16 mouse cellular contexts compared by ENCODE assay signal in genomic region chr16:18458661-18459060, GRCm38 (mm10). TPM values are rescaled to one million over a fixed set of nuclear protein-coding genes. Genes with fewer than 3 reads are reported as not detected.
DNase-seq lines count a peak whose midpoint lies in the region; ATAC-seq and TF ChIP-seq lines count a peak whose summit lies in the region.
"Had no signal": no experiment of that assay in that cellular context is flagged by ENCODE, and none has a peak within 500 bp of the region (broad histone marks: within the 10 kb centered on the region; RNA-seq: fewer than 3 reads in every experiment).

No protein-coding gene starts in this region.

- H3K4me2 ChIP-seq in heart, postnatal 0 days (ENCODE audit: low read depth, low read length), result no peak overlapping the region
- H3K4me2 ChIP-seq in midbrain, embryonic 14.5 days (ENCODE audit: low read length), result no peak overlapping the region
- H3K4me2 ChIP-seq in midbrain, embryonic 16.5 days (ENCODE audit: low read length), result no peak overlapping the region
- no peak overlapping the region for H3K4me2 ChIP-seq in embryonic facial prominence, embryonic 12.5 days (replicated peaks)
- 0 out of 2 replicates have a peak overlapping the region, but pooled peaks have one; percentile 24 for H3K4me2 ChIP-seq in liver, embryonic 15.5 days
- no peak overlapping the region for H3K4me2 ChIP-seq in kidney, embryonic 16.5 days (replicated peaks; ENCODE audit: low read depth, low read length)
- H3K4me2 ChIP-seq: limb, embryonic 15.5 days had no signal

- no peak for ATAC-seq in heart, postnatal 0 days (ENCODE audit: insufficient read depth, low read depth)
- ATAC-seq in midbrain, embryonic 14.5 days (ENCODE audit: low FRiP score, low TSS enrichment), result no peak
- no peak for ATAC-seq in midbrain, embryonic 16.5 days
- no peak for ATAC-seq in embryonic facial prominence, embryonic 12.5 days (ENCODE audit: insufficient number of reproducible peaks, insufficient read depth, low FRiP score, low TSS enrichment)
- no peak for ATAC-seq in liver, embryonic 15.5 days (ENCODE audit: insufficient read depth)
- no peak for ATAC-seq in kidney, embryonic 16.5 days (ENCODE audit: low FRiP score, low TSS enrichment)

- peaks cover 19% of the 10 kb centered on the region for H3K36me3 ChIP-seq in heart, postnatal 0 days (replicated peaks; ENCODE audit: control insufficient read depth, insufficient read depth, low read length)
- 0 out of 2 replicates have a peak, but pooled peaks cover 2% of the 10 kb centered on the region for H3K36me3 ChIP-seq in midbrain, embryonic 14.5 days (ENCODE audit: control insufficient read depth, insufficient read depth, low read length)
- peaks cover 2% of the 10 kb centered on the region; the same call in 1 of the 2 replicates for H3K36me3 ChIP-seq in midbrain, embryonic 16.5 days (ENCODE audit: control insufficient read depth, insufficient read depth, low read length)
- no peaks in the 10 kb centered on the region for H3K36me3 ChIP-seq in embryonic facial prominence, embryonic 12.5 days
- H3K36me3 ChIP-seq in liver, embryonic 15.5 days (replicated peaks), result peaks cover 100% of the 10 kb centered on the region
- H3K36me3 ChIP-seq in kidney, embryonic 16.5 days (ENCODE audit: insufficient read depth, low read length), result peaks cover 8% of the 10 kb centered on the region
- H3K36me3 ChIP-seq: limb, embryonic 15.5 days; midbrain, embryonic 15.5 days had no signal

- H3K4me3 ChIP-seq in heart, postnatal 0 days (ENCODE audit: low read depth, low read length), result no peak overlapping the region
- H3K4me3 ChIP-seq in midbrain, embryonic 14.5 days (replicated peaks; ENCODE audit: low read depth, low read length), result no peak overlapping the region
- H3K4me3 ChIP-seq in midbrain, embryonic 16.5 days (ENCODE audit: low read depth, low read length), result no peak overlapping the region
- no peak overlapping the region for H3K4me3 ChIP-seq in embryonic facial prominence, embryonic 12.5 days
- no peak overlapping the region for H3K4me3 ChIP-seq in liver, embryonic 15.5 days (replicated peaks)
- no peak overlapping the region for H3K4me3 ChIP-seq in kidney, embryonic 16.5 days (ENCODE audit: low read length)
- H3K4me3 ChIP-seq: limb, embryonic 15.5 days; midbrain, embryonic 15.5 days had no signal

- H3K9ac ChIP-seq in heart, postnatal 0 days (replicated peaks; ENCODE audit: low read depth, low read length), result no peak overlapping the region
- peak overlapping the region; percentile 24; the same call in 1 of the 2 replicates for H3K9ac ChIP-seq in midbrain, embryonic 14.5 days (replicated peaks; ENCODE audit: low read length)
- H3K9ac ChIP-seq in midbrain, embryonic 16.5 days (ENCODE audit: low read depth, low read length), result no peak overlapping the region
- H3K9ac ChIP-seq in embryonic facial prominence, embryonic 12.5 days, result no peak overlapping the region
- no peak overlapping the region for H3K9ac ChIP-seq in liver, embryonic 15.5 days
- H3K9ac ChIP-seq in kidney, embryonic 16.5 days (replicated peaks; ENCODE audit: low read length), result no peak overlapping the region
- H3K9ac ChIP-seq: limb, embryonic 15.5 days had no signal

- no peaks in the 10 kb centered on the region for H3K9me3 ChIP-seq in heart, postnatal 0 days (replicated peaks; ENCODE audit: control insufficient read depth, low read length)
- no peaks in the 10 kb centered on the region for H3K9me3 ChIP-seq in midbrain, embryonic 14.5 days (ENCODE audit: control insufficient read depth, low read length)
- no peaks in the 10 kb centered on the region for H3K9me3 ChIP-seq in midbrain, embryonic 16.5 days (replicated peaks; ENCODE audit: control insufficient read depth, low read length, poor library complexity, severe bottlenecking)
- H3K9me3 ChIP-seq in embryonic facial prominence, embryonic 12.5 days, result no peaks in the 10 kb centered on the region
- no peaks in the 10 kb centered on the region for H3K9me3 ChIP-seq in liver, embryonic 15.5 days (replicated peaks)
- no peaks in the 10 kb centered on the region for H3K9me3 ChIP-seq in kidney, embryonic 16.5 days (ENCODE audit: low read length)
- H3K9me3 ChIP-seq: limb, embryonic 15.5 days; midbrain, embryonic 15.5 days had no signal

- DNase-seq in heart, postnatal 0 days (ENCODE audit: low spot score), result no peak
- no peak for DNase-seq in heart, adult 8-10 months (ENCODE audit: low spot score)
- no peak for DNase-seq in midbrain, embryonic 14.5 days
- DNase-seq: adrenal gland, adult 8-10 months; cerebellum, adult 11 months; cerebellum, postnatal 25 days; gastrocnemius, postnatal 14 days; kidney, adult 18-20 months; kidney, postnatal 25 days; right cerebral cortex, adult 18-20 months had no signal

- H3K27me3 ChIP-seq in heart, postnatal 0 days (ENCODE audit: control insufficient read depth, insufficient read depth, low read length), result no peaks in the 10 kb centered on the region
- H3K27me3 ChIP-seq in midbrain, embryonic 14.5 days (ENCODE audit: control insufficient read depth, insufficient read depth, low read length), result no peaks in the 10 kb centered on the region
- no peaks in the 10 kb centered on the region for H3K27me3 ChIP-seq in midbrain, embryonic 16.5 days (ENCODE audit: control insufficient read depth, insufficient read depth, low read depth, low read length)
- no peaks in the 10 kb centered on the region for H3K27me3 ChIP-seq in embryonic facial prominence, embryonic 12.5 days
- no peaks in the 10 kb centered on the region for H3K27me3 ChIP-seq in liver, embryonic 15.5 days
- no peaks in the 10 kb centered on the region; the same call in 1 of the 2 replicates for H3K27me3 ChIP-seq in kidney, embryonic 16.5 days (ENCODE audit: insufficient read depth, low read length)
- H3K27me3 ChIP-seq: limb, embryonic 15.5 days; midbrain, embryonic 15.5 days had no signal

- H3K27ac ChIP-seq in heart, postnatal 0 days (ENCODE audit: low read depth), result peak overlapping the region; percentile 54; the same call in 1 of the 2 replicates
- no peak overlapping the region for H3K27ac ChIP-seq in midbrain, embryonic 14.5 days (replicated peaks; ENCODE audit: low read depth, low read length)
- no peak overlapping the region for H3K27ac ChIP-seq in midbrain, embryonic 16.5 days (ENCODE audit: low read length)
- 0 out of 2 replicates have a peak overlapping the region, but pooled peaks have one; percentile 51 for H3K27ac ChIP-seq in embryonic facial prominence, embryonic 12.5 days
- H3K27ac ChIP-seq in liver, embryonic 15.5 days (replicated peaks), result no peak overlapping the region
- no peak overlapping the region for H3K27ac ChIP-seq in kidney, embryonic 16.5 days (ENCODE audit: low read length)

- no peak for TF ChIP-seq EP300 in heart, postnatal 0 days (IDR thresholded peaks at IDR 0.05; ENCODE audit: low read depth)

- no peak for TF ChIP-seq CTCF in heart, postnatal 0 days (IDR thresholded peaks at IDR 0.05; ENCODE audit: low read depth)

- H3K4me1 ChIP-seq in heart, postnatal 0 days (ENCODE audit: control insufficient read depth, insufficient read depth), result peaks cover 9% of the 10 kb centered on the region; the same call in 1 of the 2 replicates
- H3K4me1 ChIP-seq in midbrain, embryonic 14.5 days (ENCODE audit: control insufficient read depth, insufficient read depth, low read length), result peaks cover 20% of the 10 kb centered on the region
- peaks cover 18% of the 10 kb centered on the region for H3K4me1 ChIP-seq in midbrain, embryonic 16.5 days (ENCODE audit: control insufficient read depth, insufficient read depth, low read length)
- peaks cover 25% of the 10 kb centered on the region for H3K4me1 ChIP-seq in embryonic facial prominence, embryonic 12.5 days
- peaks cover 33% of the 10 kb centered on the region for H3K4me1 ChIP-seq in liver, embryonic 15.5 days (replicated peaks)
- H3K4me1 ChIP-seq in kidney, embryonic 16.5 days (ENCODE audit: insufficient read depth, low read length), result peaks cover 17% of the 10 kb centered on the region

RNA-seq across cellular contexts. Expression of gene Comt, which starts 32.0 kb away (rescaled TPM):
- 160 and 168 TPM in 2 replicates for total RNA-seq in heart, postnatal 0 days (2014; rRNA removed; ENCODE audit: low replicate concordance)
- polyA plus RNA-seq in heart, postnatal 0 days (2015; fragmentation: Nextera tagmentation; extraction: Ambion mirVana), result 155 and 158 TPM in 2 replicates
- 100 to 1,000 TPM; 146 to 174 (median 157) TPM for total RNA-seq in heart, adult 8-10 months (2022)
- 79.9 and 81.3 TPM in 2 replicates for polyA plus RNA-seq in midbrain, embryonic 14.5 days (2014; fragmentation: Nextera tagmentation; extraction: Ambion mirVana)
- polyA plus RNA-seq in midbrain, embryonic 16.5 days (2015; fragmentation: Nextera tagmentation; extraction: Ambion mirVana), result 96.6 and 112 TPM in 2 replicates
- 56.1 and 59.7 TPM in 2 replicates for polyA plus RNA-seq in embryonic facial prominence, embryonic 12.5 days (2016; fragmentation: Nextera tagmentation; extraction: Ambion mirVana)
- 87.6 and 94.1 TPM in 2 replicates for polyA plus RNA-seq in liver, embryonic 15.5 days (2015; fragmentation: Nextera tagmentation; extraction: Ambion mirVana)
- polyA plus RNA-seq in kidney, embryonic 16.5 days (2015; fragmentation: Nextera tagmentation; extraction: Ambion mirVana), result 119 and 127 TPM in 2 replicates

RNA-seq across cellular contexts. Expression of gene Txnrd2, which starts 32.5 kb away (rescaled TPM):
- total RNA-seq in heart, postnatal 0 days (2014; rRNA removed; ENCODE audit: low replicate concordance), result 12.7 and 14.7 TPM in 2 replicates
- polyA plus RNA-seq in heart, postnatal 0 days (2015; fragmentation: Nextera tagmentation; extraction: Ambion mirVana), result 40.0 and 41.2 TPM in 2 replicates
- 10 to 100 TPM; 37.0 to 49.9 (median 42.1) TPM for total RNA-seq in heart, adult 8-10 months (2022)
- polyA plus RNA-seq in midbrain, embryonic 14.5 days (2014; fragmentation: Nextera tagmentation; extraction: Ambion mirVana), result 24.9 and 28.7 TPM in 2 replicates
- 36.6 and 37.0 TPM in 2 replicates for polyA plus RNA-seq in midbrain, embryonic 16.5 days (2015; fragmentation: Nextera tagmentation; extraction: Ambion mirVana)
- polyA plus RNA-seq in embryonic facial prominence, embryonic 12.5 days (2016; fragmentation: Nextera tagmentation; extraction: Ambion mirVana), result 15.7 and 19.8 TPM in 2 replicates
- 101 and 114 TPM in 2 replicates for polyA plus RNA-seq in liver, embryonic 15.5 days (2015; fragmentation: Nextera tagmentation; extraction: Ambion mirVana)
- 33.7 and 35.2 TPM in 2 replicates for polyA plus RNA-seq in kidney, embryonic 16.5 days (2015; fragmentation: Nextera tagmentation; extraction: Ambion mirVana)

RNA-seq across cellular contexts. Expression of gene Gnb1l, which starts 39.9 kb away (rescaled TPM):
- 0.43 and 2.2 TPM in 2 replicates for total RNA-seq in heart, postnatal 0 days (2014; rRNA removed; ENCODE audit: low replicate concordance)
- polyA plus RNA-seq in heart, postnatal 0 days (2015; fragmentation: Nextera tagmentation; extraction: Ambion mirVana), result 7.5 and 8.5 TPM in 2 replicates
- total RNA-seq in heart, adult 8-10 months (2022), result 1 to 10 TPM; 4.8 to 7.4 (median 5.5) TPM
- 14.8 and 15.9 TPM in 2 replicates for polyA plus RNA-seq in midbrain, embryonic 14.5 days (2014; fragmentation: Nextera tagmentation; extraction: Ambion mirVana)
- polyA plus RNA-seq in midbrain, embryonic 16.5 days (2015; fragmentation: Nextera tagmentation; extraction: Ambion mirVana), result 16.5 and 17.6 TPM in 2 replicates
- 16.9 and 17.5 TPM in 2 replicates for polyA plus RNA-seq in embryonic facial prominence, embryonic 12.5 days (2016; fragmentation: Nextera tagmentation; extraction: Ambion mirVana)
- polyA plus RNA-seq in liver, embryonic 15.5 days (2015; fragmentation: Nextera tagmentation; extraction: Ambion mirVana), result 7.5 and 8.3 TPM in 2 replicates
- polyA plus RNA-seq in kidney, embryonic 16.5 days (2015; fragmentation: Nextera tagmentation; extraction: Ambion mirVana), result 19.1 and 19.7 TPM in 2 replicates

RNA-seq across cellular contexts. Expression of gene Rtl10, which starts 40.0 kb away (rescaled TPM):
- 0.42 and 1.6 TPM in 2 replicates for total RNA-seq in heart, postnatal 0 days (2014; rRNA removed; ENCODE audit: low replicate concordance)
- 0.94 and 1.2 TPM in 2 replicates for polyA plus RNA-seq in heart, postnatal 0 days (2015; fragmentation: Nextera tagmentation; extraction: Ambion mirVana)
- total RNA-seq in heart, adult 8-10 months (2022), result 1 to 10 TPM; 3.5 to 4.8 (median 4.0) TPM
- 3.6 and 4.1 TPM in 2 replicates for polyA plus RNA-seq in midbrain, embryonic 14.5 days (2014; fragmentation: Nextera tagmentation; extraction: Ambion mirVana)
- polyA plus RNA-seq in midbrain, embryonic 16.5 days (2015; fragmentation: Nextera tagmentation; extraction: Ambion mirVana), result 3.3 and 3.5 TPM in 2 replicates
- 4.1 and 4.2 TPM in 2 replicates for polyA plus RNA-seq in embryonic facial prominence, embryonic 12.5 days (2016; fragmentation: Nextera tagmentation; extraction: Ambion mirVana)
- polyA plus RNA-seq in liver, embryonic 15.5 days (2015; fragmentation: Nextera tagmentation; extraction: Ambion mirVana), result 0.70 and 0.84 TPM in 2 replicates
- 3.3 and 4.3 TPM in 2 replicates for polyA plus RNA-seq in kidney, embryonic 16.5 days (2015; fragmentation: Nextera tagmentation; extraction: Ambion mirVana)

Comparison
In these comparisons a context has a peak if more than half of its experiments do, and no peak if none do; other contexts are left out.
1. H3K27ac ChIP-seq: peak in heart, postnatal 0 days (single experiment) and embryonic facial prominence, embryonic 12.5 days (single experiment); none in midbrain, embryonic 14.5 days (single experiment), midbrain, embryonic 16.5 days (single experiment), liver, embryonic 15.5 days (single experiment) and kidney, embryonic 16.5 days (single experiment).